Mouse (Mus musculus) liver, adult 2 months (tissue): Measurements from ENCODE around the gene Mael.

Experiments
- CTCF ChIP-seq: fragments of 200-500 bp; IDR thresholded peaks from 2 replicates; pipeline ENCODE4 v1.5.1; 2011; ENCODE audit warnings: low read depth, low read length, control low read depth
- POLR2A ChIP-seq: fragments of 200-500 bp; IDR thresholded peaks from 2 replicates; pipeline ENCODE4 v1.6.1; 2011; ENCODE audit warnings: low read length, control low read depth; ENCODE audit not compliant: insufficient read depth; ENCODE audit errors: extremely low read depth

DNA sequence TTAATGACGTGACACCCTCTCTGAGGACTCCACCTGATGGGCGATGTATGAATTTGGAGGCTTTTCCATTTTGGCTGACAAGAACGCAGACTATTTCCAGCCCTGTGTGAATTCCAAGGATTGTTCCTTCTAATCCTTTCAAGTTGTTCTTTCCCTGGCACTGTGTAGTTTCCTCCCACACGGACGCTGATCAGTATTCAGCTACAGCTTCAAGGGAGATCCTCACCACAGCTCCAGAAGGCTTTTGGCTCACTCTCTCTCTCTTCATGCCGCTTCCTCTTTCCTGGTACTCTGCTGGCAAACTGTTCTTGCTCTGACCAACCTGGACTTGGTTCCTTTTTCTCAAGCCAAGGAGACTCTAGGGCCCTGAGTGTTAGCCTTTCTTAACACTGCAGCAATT is 5.7 kb upstream of the Mael start:
- TF ChIP-seq POLR2A: no peak
- TF ChIP-seq CTCF: no peak
